Mouse (Mus musculus): ENCODE data around the gene Gm11437. TPM values are rescaled to one million over a fixed set of nuclear protein-coding genes. Genes with fewer than 3 reads are reported as not detected.

The Gm11437 gene
- total and polyA plus RNA-seq, 2 experiments = 3.0 to 11.6 TPM

GRCm38 (mm10) chr11:84164123-84164522 lies 3.2 kb downstream of the Gm11437 start:
- Histone ChIP-seq H3K27ac (replicated peaks; ENCODE audit: insufficient read depth, low read depth, low read length) (peak overlapping the region; percentile 44), H3K36me3 (ENCODE audit: control insufficient read depth, insufficient read depth, low read length) (peaks cover 2% of the 10 kb centered on the region), H3K4me3 (ENCODE audit: insufficient read depth, low read depth, low read length) (no peak overlapping the region), H3K27me3 (ENCODE audit: control insufficient read depth, insufficient read depth, low read length) (no peaks in the 10 kb centered on the region), H3K9ac (ENCODE audit: low read depth, low read length) (no peak overlapping the region), H3K4me1 (ENCODE audit: control insufficient read depth, insufficient read depth, low read length) (peaks cover 20% of the 10 kb centered on the region), H3K79me2 (ENCODE audit: control insufficient read depth, insufficient read depth, low read length) (no peaks in the 10 kb centered on the region)
- WGBS = 44% methylated on average over 6 of the region's 6 CpGs
- TF ChIP-seq POLR2A (IDR thresholded peaks at IDR 0.05; ENCODE audit: extremely low read depth, insufficient read depth, low read length) = no peak
- no peak for TF ChIP-seq CTCF (IDR thresholded peaks at IDR 0.05; ENCODE audit: low read depth, low read length)
- peak; percentile 86 for DNase-seq (ENCODE audit: extremely low read depth, low read depth, low spot score)

GRCm38 (mm10) chr11:84156535-84157262 lies 10.6 kb downstream of the Gm11437 start:
- no peaks in the 10 kb centered on the region for H3K4me1 ChIP-seq (ENCODE audit: control insufficient read depth, insufficient read depth, low read length)
- H3K79me2 ChIP-seq (ENCODE audit: control insufficient read depth, insufficient read depth, low read length) = no peaks in the 10 kb centered on the region
- TF ChIP-seq POLR2A (IDR thresholded peaks at IDR 0.05; ENCODE audit: extremely low read depth, insufficient read depth, low read length) = no peak
- no peak for TF ChIP-seq CTCF (IDR thresholded peaks at IDR 0.05; ENCODE audit: low read depth, low read length)
- no peak overlapping the region for H3K9ac ChIP-seq (ENCODE audit: low read depth, low read length)
- H3K27ac ChIP-seq (replicated peaks; ENCODE audit: insufficient read depth, low read depth, low read length) = no peak overlapping the region
- WGBS = 63% methylated on average over 4 of the region's 4 CpGs
- no peaks in the 10 kb centered on the region for H3K27me3 ChIP-seq (ENCODE audit: control insufficient read depth, insufficient read depth, low read length)
- H3K36me3 ChIP-seq (ENCODE audit: control insufficient read depth, insufficient read depth, low read length) = peaks cover 14% of the 10 kb centered on the region
- DNase-seq (ENCODE audit: extremely low read depth, low read depth, low spot score) = no peak
- no peak overlapping the region for H3K4me3 ChIP-seq (ENCODE audit: insufficient read depth, low read depth, low read length)

- WGBS = 76% methylated on average over 2 of the region's 2 CpGs
- Histone ChIP-seq H3K36me3 (ENCODE audit: control insufficient read depth, insufficient read depth, low read length) (peaks cover 11% of the 10 kb centered on the region; the same call in 1 of the 2 replicates), H3K4me3 (ENCODE audit: insufficient read depth, low read depth, low read length) (no peak overlapping the region), H3K27me3 (ENCODE audit: control insufficient read depth, insufficient read depth, low read length) (no peaks in the 10 kb centered on the region), H3K27ac (replicated peaks; ENCODE audit: insufficient read depth, low read depth, low read length) (no peak overlapping the region), H3K4me1 (ENCODE audit: control insufficient read depth, insufficient read depth, low read length) (peaks cover 13% of the 10 kb centered on the region), H3K79me2 (ENCODE audit: control insufficient read depth, insufficient read depth, low read length) (no peaks in the 10 kb centered on the region), H3K9ac (ENCODE audit: low read depth, low read length) (no peak overlapping the region)
- TF ChIP-seq CTCF (IDR thresholded peaks at IDR 0.05; ENCODE audit: low read depth, low read length) (peak; percentile 39; the same call in 1 of the 2 replicates), POLR2A (IDR thresholded peaks at IDR 0.05; ENCODE audit: extremely low read depth, insufficient read depth, low read length) (no peak)
- no peak for DNase-seq (ENCODE audit: extremely low read depth, low read depth, low spot score)
These were observed 16.4 kb downstream of the Gm11437 start for GRCm38 (mm10) chr11:84150884-84151283.

GRCm38 (mm10) chr11:84146081-84146480 lies 21.2 kb downstream of the Gm11437 start:
- 28% methylated on average over 3 of the region's 3 CpGs for WGBS
- peak; percentile 98 for DNase-seq (ENCODE audit: extremely low read depth, low read depth, low spot score)
- TF ChIP-seq CTCF (IDR thresholded peaks at IDR 0.05; ENCODE audit: low read depth, low read length) = no peak
- TF ChIP-seq POLR2A (IDR thresholded peaks at IDR 0.05; ENCODE audit: extremely low read depth, insufficient read depth, low read length) = no peak
- no peaks in the 10 kb centered on the region for H3K27me3 ChIP-seq (ENCODE audit: control insufficient read depth, insufficient read depth, low read length)
- H3K27ac ChIP-seq (replicated peaks; ENCODE audit: insufficient read depth, low read depth, low read length) = peak overlapping the region; percentile 80
- H3K4me3 ChIP-seq (ENCODE audit: insufficient read depth, low read depth, low read length) = no peak overlapping the region
- H3K36me3 ChIP-seq (ENCODE audit: control insufficient read depth, insufficient read depth, low read length) = no peaks in the 10 kb centered on the region
- no peaks in the 10 kb centered on the region for H3K79me2 ChIP-seq (ENCODE audit: control insufficient read depth, insufficient read depth, low read length)
- H3K4me1 ChIP-seq (ENCODE audit: control insufficient read depth, insufficient read depth, low read length) = peaks cover 16% of the 10 kb centered on the region
- H3K9ac ChIP-seq (ENCODE audit: low read depth, low read length) = 0 out of 2 replicates have a peak overlapping the region, but pooled peaks have one; percentile 30

GRCm38 (mm10) chr11:84145201-84145798 lies 22.0 kb downstream of the Gm11437 start:
- Histone ChIP-seq H3K27ac (replicated peaks; ENCODE audit: insufficient read depth, low read depth, low read length) (peak overlapping the region; percentile 99), H3K36me3 (ENCODE audit: control insufficient read depth, insufficient read depth, low read length) (no peaks in the 10 kb centered on the region), H3K27me3 (ENCODE audit: control insufficient read depth, insufficient read depth, low read length) (no peaks in the 10 kb centered on the region), H3K4me1 (ENCODE audit: control insufficient read depth, insufficient read depth, low read length) (peaks cover 16% of the 10 kb centered on the region), H3K4me3 (ENCODE audit: insufficient read depth, low read depth, low read length) (no peak overlapping the region), H3K9ac (ENCODE audit: low read depth, low read length) (0 out of 2 replicates have a peak overlapping the region, but pooled peaks have one; percentile 19), H3K79me2 (ENCODE audit: control insufficient read depth, insufficient read depth, low read length) (no peaks in the 10 kb centered on the region)
- WGBS = 18% methylated on average over 10 of the region's 10 CpGs
- peak; percentile 90 for DNase-seq (ENCODE audit: extremely low read depth, low read depth, low spot score)
- no peak for TF ChIP-seq CTCF (IDR thresholded peaks at IDR 0.05; ENCODE audit: low read depth, low read length)
- no peak for TF ChIP-seq POLR2A (IDR thresholded peaks at IDR 0.05; ENCODE audit: extremely low read depth, insufficient read depth, low read length)

- WGBS = 40% methylated on average over 2 of the region's 2 CpGs
- no peak overlapping the region for H3K27ac ChIP-seq (replicated peaks; ENCODE audit: insufficient read depth, low read depth, low read length)
- H3K36me3 ChIP-seq (ENCODE audit: control insufficient read depth, insufficient read depth, low read length) = no peaks in the 10 kb centered on the region
- H3K79me2 ChIP-seq (ENCODE audit: control insufficient read depth, insufficient read depth, low read length) = no peaks in the 10 kb centered on the region
- no peaks in the 10 kb centered on the region for H3K27me3 ChIP-seq (ENCODE audit: control insufficient read depth, insufficient read depth, low read length)
- H3K4me1 ChIP-seq (ENCODE audit: control insufficient read depth, insufficient read depth, low read length) = peaks cover 8% of the 10 kb centered on the region
- no peak overlapping the region for H3K4me3 ChIP-seq (ENCODE audit: insufficient read depth, low read depth, low read length)
- no peak overlapping the region for H3K9ac ChIP-seq (ENCODE audit: low read depth, low read length)
- peak; percentile 82 for DNase-seq (ENCODE audit: extremely low read depth, low read depth, low spot score)
- TF ChIP-seq POLR2A (IDR thresholded peaks at IDR 0.05; ENCODE audit: extremely low read depth, insufficient read depth, low read length) (no peak), CTCF (IDR thresholded peaks at IDR 0.05; ENCODE audit: low read depth, low read length) (peak; percentile 52)
These were observed 25.5 kb downstream of the Gm11437 start for GRCm38 (mm10) chr11:84141752-84142151.
